Mouse (Mus musculus): ENCODE measurements around the gene Ahdc1. TPM values are rescaled to one million over a fixed set of nuclear protein-coding genes. Genes with fewer than 3 reads are reported as not detected.
A peak's percentile ranks its signal among the peaks of the same experiment; 100 is the strongest.

Gene Ahdc1
- polyA plus RNA-seq, 1 experiment from 2014 or later, result 6.3 TPM

GRCm38 (mm10) chr4:133065894-133066386, 54.9 kb downstream of the Ahdc1 start:
- Histone ChIP-seq H3K27ac (no peak overlapping the region), H3K9me3 (no peaks in the 10 kb centered on the region), H3K4me3 (replicated peaks) (no peak overlapping the region), H3K4me2 (replicated peaks) (no peak overlapping the region), H3K36me3 (peaks cover 56% of the 10 kb centered on the region), H3K4me1 (replicated peaks) (peaks cover 5% of the 10 kb centered on the region; the same call in 1 of the 2 replicates), H3K27me3 (replicated peaks) (no peaks in the 10 kb centered on the region), H3K9ac (no peak overlapping the region)
- no peak for ATAC-seq
- WGBS, result 92% methylated on average over 14 of the region's 14 CpGs

DNA sequence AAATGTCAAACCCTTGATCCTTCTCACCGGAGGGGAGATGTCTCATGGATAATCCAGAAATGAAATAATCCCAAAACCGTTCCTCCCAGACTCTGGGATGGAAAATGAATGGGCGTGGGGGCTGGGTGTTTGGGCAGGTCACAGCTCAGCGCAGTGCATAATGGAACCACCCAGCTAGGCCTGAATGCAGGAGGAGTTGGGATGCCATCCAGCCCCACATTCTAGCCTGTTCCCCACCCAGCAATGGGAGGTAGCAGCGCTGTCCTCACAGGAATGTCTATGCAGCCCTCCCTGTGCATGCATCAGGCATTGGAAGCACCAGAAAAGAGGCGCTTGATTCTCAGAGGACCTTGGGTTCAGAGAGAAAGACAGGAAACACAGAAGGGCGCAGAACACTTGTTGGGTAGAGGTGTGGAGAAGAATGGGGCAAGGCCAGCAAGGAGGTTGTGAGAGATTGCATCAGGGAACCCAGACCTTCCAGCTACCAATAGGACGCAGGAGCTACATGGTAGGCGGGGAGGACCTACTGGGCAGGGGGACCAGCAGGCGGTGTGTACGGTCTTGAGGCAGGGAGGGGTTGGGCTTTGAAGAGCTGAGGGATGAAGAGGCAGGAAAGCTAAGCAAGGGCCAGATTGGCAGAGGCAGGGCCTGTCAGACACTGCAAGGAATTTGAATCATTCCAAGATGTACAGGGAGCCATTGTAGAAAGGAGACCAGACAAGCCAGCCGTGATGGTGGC, 57.5 kb downstream of the Ahdc1 start:
- Histone ChIP-seq H3K9me3 (no peaks in the 10 kb centered on the region), H3K9ac (no peak overlapping the region), H3K27me3 (replicated peaks) (no peaks in the 10 kb centered on the region), H3K36me3 (peaks cover 32% of the 10 kb centered on the region), H3K4me3 (replicated peaks) (no peak overlapping the region), H3K4me2 (replicated peaks) (no peak overlapping the region), H3K4me1 (replicated peaks) (peaks cover 10% of the 10 kb centered on the region; the same call in 1 of the 2 replicates), H3K27ac (no peak overlapping the region)
- 77% methylated on average over 12 of the region's 12 CpGs for WGBS
- no peak for ATAC-seq

GRCm38 (mm10) chr4:133070388-133070787, 59.3 kb downstream of the Ahdc1 start:
- Histone ChIP-seq H3K4me2 (replicated peaks) (no peak overlapping the region), H3K9me3 (no peaks in the 10 kb centered on the region), H3K9ac (no peak overlapping the region; the same call in 1 of the 2 replicates), H3K4me1 (replicated peaks) (peaks cover 26% of the 10 kb centered on the region), H3K4me3 (replicated peaks) (no peak overlapping the region), H3K27me3 (replicated peaks) (no peaks in the 10 kb centered on the region), H3K27ac (no peak overlapping the region), H3K36me3 (peaks cover 18% of the 10 kb centered on the region)
- WGBS, result 81% methylated on average over 3 of the region's 3 CpGs
- ATAC-seq, result no peak

GRCm38 (mm10) chr4:133070821-133071372, 59.8 kb downstream of the Ahdc1 start:
- ATAC-seq, result no peak
- Histone ChIP-seq H3K36me3 (peaks cover 13% of the 10 kb centered on the region), H3K27ac (no peak overlapping the region; the same call in 1 of the 2 replicates), H3K4me3 (replicated peaks) (no peak overlapping the region), H3K4me2 (replicated peaks) (no peak overlapping the region), H3K9me3 (no peaks in the 10 kb centered on the region), H3K4me1 (replicated peaks) (peaks cover 25% of the 10 kb centered on the region), H3K9ac (no peak overlapping the region; the same call in 1 of the 2 replicates), H3K27me3 (replicated peaks) (no peaks in the 10 kb centered on the region)
- 89% methylated on average over 5 of the region's 5 CpGs for WGBS

- ATAC-seq, result no peak
- Histone ChIP-seq H3K27me3 (replicated peaks) (no peaks in the 10 kb centered on the region), H3K36me3 (peaks cover 9% of the 10 kb centered on the region; the same call in 1 of the 2 replicates), H3K4me3 (replicated peaks) (no peak overlapping the region), H3K9ac (no peak overlapping the region), H3K27ac (no peak overlapping the region), H3K4me1 (replicated peaks) (peaks cover 23% of the 10 kb centered on the region), H3K9me3 (no peaks in the 10 kb centered on the region), H3K4me2 (replicated peaks) (no peak overlapping the region)
- WGBS, result 53% methylated on average over 8 of the region's 8 CpGs
These were observed 62.1 kb downstream of the Ahdc1 start for GRCm38 (mm10) chr4:133073192-133073591.

- Histone ChIP-seq H3K27ac (peak overlapping the region; percentile 18; the same call in 1 of the 2 replicates), H3K4me3 (replicated peaks) (no peak overlapping the region), H3K4me2 (replicated peaks) (no peak overlapping the region)
These were observed 63.2 kb downstream of the Ahdc1 start for GRCm38 (mm10) chr4:133074070-133074819.

GRCm38 (mm10) chr4:133074894-133075572, 64.0 kb downstream of the Ahdc1 start:
- H3K27me3 ChIP-seq (replicated peaks), result no peaks in the 10 kb centered on the region
- no peaks in the 10 kb centered on the region for H3K9me3 ChIP-seq
- no peak overlapping the region for H3K27ac ChIP-seq
- 63% methylated on average over 8 of the region's 8 CpGs for WGBS
- H3K4me1 ChIP-seq (replicated peaks), result peaks cover 34% of the 10 kb centered on the region
- no peak overlapping the region for H3K9ac ChIP-seq
- no peak for ATAC-seq
- no peak overlapping the region for H3K4me2 ChIP-seq (replicated peaks)
- no peak overlapping the region for H3K4me3 ChIP-seq (replicated peaks)
- peaks cover 9% of the 10 kb centered on the region; the same call in 1 of the 2 replicates for H3K36me3 ChIP-seq

More at GRCm38 (mm10) chr4:133074070-133074819, 63.2 kb downstream of the Ahdc1 start:
- Histone ChIP-seq H3K27me3 (replicated peaks) (no peaks in the 10 kb centered on the region), H3K9me3 (no peaks in the 10 kb centered on the region), H3K9ac (no peak overlapping the region), H3K4me1 (replicated peaks) (peaks cover 31% of the 10 kb centered on the region), H3K36me3 (peaks cover 9% of the 10 kb centered on the region; the same call in 1 of the 2 replicates)
- peak; percentile 21; the same call in 1 of the 2 replicates for ATAC-seq
- WGBS, result 54% methylated on average over 9 of the region's 9 CpGs

- H3K9me3 ChIP-seq, result no peaks in the 10 kb centered on the region
- peaks cover 6% of the 10 kb centered on the region; the same call in 1 of the 2 replicates for H3K36me3 ChIP-seq
- no peaks in the 10 kb centered on the region for H3K27me3 ChIP-seq (replicated peaks)
- H3K4me1 ChIP-seq (replicated peaks), result peaks cover 31% of the 10 kb centered on the region
- WGBS, result 42% methylated on average over 5 of the region's 5 CpGs
- H3K27ac ChIP-seq, result peak overlapping the region; percentile 74
- peak; percentile 32 for ATAC-seq
- H3K4me3 ChIP-seq (replicated peaks), result no peak overlapping the region
- H3K4me2 ChIP-seq (replicated peaks), result peak overlapping the region; percentile 33
- no peak overlapping the region for H3K9ac ChIP-seq
These were observed 67.9 kb downstream of the Ahdc1 start for GRCm38 (mm10) chr4:133078947-133079346.

GRCm38 (mm10) chr4:133079416-133080113, 68.5 kb downstream of the Ahdc1 start:
- WGBS, result 34% methylated on average over 7 of the region's 7 CpGs
- Histone ChIP-seq H3K4me3 (replicated peaks) (no peak overlapping the region), H3K4me1 (replicated peaks) (peaks cover 30% of the 10 kb centered on the region), H3K4me2 (replicated peaks) (peak overlapping the region; percentile 33), H3K27me3 (replicated peaks) (no peaks in the 10 kb centered on the region), H3K9ac (no peak overlapping the region), H3K9me3 (no peaks in the 10 kb centered on the region), H3K36me3 (peaks cover 6% of the 10 kb centered on the region; the same call in 1 of the 2 replicates), H3K27ac (peak overlapping the region; percentile 74)
- ATAC-seq, result peak; percentile 65

DNA sequence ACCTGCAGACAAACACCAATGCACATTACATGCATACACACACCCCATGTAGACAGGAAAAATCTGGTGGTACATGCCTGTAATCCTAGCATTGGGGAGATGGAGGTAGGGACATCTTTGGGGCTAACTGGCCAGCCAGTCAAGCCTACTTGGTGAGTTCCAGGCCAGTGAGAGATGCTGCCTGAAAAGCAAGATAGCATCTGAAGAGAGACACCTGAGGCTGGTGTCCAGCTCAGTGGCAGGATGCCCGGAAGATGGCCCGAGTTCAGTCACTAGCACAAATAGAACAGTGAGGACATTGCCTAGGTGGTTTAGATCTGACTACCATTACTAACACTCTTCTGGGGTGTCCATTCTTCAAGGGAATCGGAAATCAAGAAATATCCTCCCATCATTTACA, 69.8 kb downstream of the Ahdc1 start:
- H3K4me1 ChIP-seq (replicated peaks), result peaks cover 34% of the 10 kb centered on the region
- WGBS, result 95% methylated on average over 3 of the region's 3 CpGs

GRCm38 (mm10) chr4:133082216-133082773, 71.2 kb downstream of the Ahdc1 start:
- Histone ChIP-seq H3K9me3 (no peaks in the 10 kb centered on the region), H3K9ac (no peak overlapping the region), H3K36me3 (peaks cover 4% of the 10 kb centered on the region; the same call in 1 of the 2 replicates), H3K27ac (no peak overlapping the region), H3K27me3 (replicated peaks) (no peaks in the 10 kb centered on the region), H3K4me1 (replicated peaks) (peaks cover 48% of the 10 kb centered on the region), H3K4me2 (replicated peaks) (no peak overlapping the region), H3K4me3 (replicated peaks) (no peak overlapping the region)
- 81% methylated on average over 6 of the region's 6 CpGs for WGBS
- no peak for ATAC-seq

More for the DNA sequence above, 69.8 kb downstream of the Ahdc1 start:
- H3K4me3 ChIP-seq (replicated peaks), result no peak overlapping the region
- peaks cover 4% of the 10 kb centered on the region; the same call in 1 of the 2 replicates for H3K36me3 ChIP-seq
- ATAC-seq, result no peak
- no peak overlapping the region for H3K4me2 ChIP-seq (replicated peaks)
- H3K9me3 ChIP-seq, result no peaks in the 10 kb centered on the region
- H3K9ac ChIP-seq, result no peak overlapping the region
- no peak overlapping the region for H3K27ac ChIP-seq
- no peaks in the 10 kb centered on the region for H3K27me3 ChIP-seq (replicated peaks)

All from intestine, embryonic 15.5 days (tissue).